Mouse (Mus musculus) R1 (cell line): ENCODE data around the gene Chn2.

ENCODE experiments used
- DNase-seq: peaks from one replicate; pipeline ENCODE4 v3.0.0-alpha.2; 2018; ENCODE audit warnings: low read depth, low spot score

The Chn2 gene

GRCm38 (mm10) chr6:54039357-54039804 is at the start of gene Chn2:
Gene Chn2, plus strand, starts transcription at chr6:54039554.
- DNase-seq = peak; percentile 90

GRCm38 (mm10) chr6:53992386-53992785 is 47.0 kb upstream of the Chn2 start:
- no peak for DNase-seq

GRCm38 (mm10) chr6:53995519-53995918 is 43.8 kb upstream of the Chn2 start:
- DNase-seq = no peak

GRCm38 (mm10) chr6:53996226-53996955 is 43.0 kb upstream of the Chn2 start:
- DNase-seq = no peak

GRCm38 (mm10) chr6:54005302-54005701 is 34.1 kb upstream of the Chn2 start:
- no peak for DNase-seq

GRCm38 (mm10) chr6:54008448-54009120 is 30.8 kb upstream of the Chn2 start:
- peak; percentile 28 for DNase-seq

- no peak for DNase-seq
These were observed 30.1 kb upstream of the Chn2 start for GRCm38 (mm10) chr6:54009293-54009692.

- DNase-seq = no peak
These were observed 29.0 kb upstream of the Chn2 start for GRCm38 (mm10) chr6:54010362-54010761.

GRCm38 (mm10) chr6:54012163-54012562 is 27.2 kb upstream of the Chn2 start:
- DNase-seq = no peak

- DNase-seq = peak; percentile 80
These were observed 21.3 kb upstream of the Chn2 start for GRCm38 (mm10) chr6:54018038-54018437.

- no peak for DNase-seq
These were observed 20.5 kb upstream of the Chn2 start for GRCm38 (mm10) chr6:54018861-54019260.

- no peak for DNase-seq
These were observed 18.1 kb upstream of the Chn2 start for GRCm38 (mm10) chr6:54021123-54021789.

- no peak for DNase-seq
These were observed 15.5 kb upstream of the Chn2 start for GRCm38 (mm10) chr6:54023846-54024245.

GRCm38 (mm10) chr6:54028706-54029105 is 10.6 kb upstream of the Chn2 start:
- peak; percentile 63 for DNase-seq

- DNase-seq = no peak
These were observed 9.0 kb upstream of the Chn2 start for GRCm38 (mm10) chr6:54030351-54030750.

GRCm38 (mm10) chr6:54030776-54031175 is 8.6 kb upstream of the Chn2 start:
- DNase-seq = no peak

- DNase-seq = peak; percentile 80
These were observed 4.9 kb upstream of the Chn2 start for GRCm38 (mm10) chr6:54034471-54034870.

GRCm38 (mm10) chr6:54035548-54035947 is 3.8 kb upstream of the Chn2 start:
- no peak for DNase-seq

GRCm38 (mm10) chr6:54038866-54039265 is 488 bp upstream of the Chn2 start:
- no peak for DNase-seq

GRCm38 (mm10) chr6:54039805-54040447 is 572 bp downstream of the Chn2 start:
- peak; percentile 81 for DNase-seq

- DNase-seq = no peak
These were observed 1.1 kb downstream of the Chn2 start for GRCm38 (mm10) chr6:54040448-54040844.
